Mouse (Mus musculus) frontal cortex, postnatal 14 days (tissue): ENCODE measurements around the gene Chd9.
A peak's percentile ranks its signal among the peaks of the same experiment; 100 is the strongest.

Experiments
- DNase-seq, 2 experiments: peaks; one replicate each; pipeline ENCODE4 v3.0.0; 2022; ENCODE audit warnings: low spot score in 2 of 2

The Chd9 gene

GRCm38 (mm10) chr8:90828181-90828986 lies at the start of gene Chd9:
Gene Chd9 (plus strand): TSS chr8:90828352.
- DNase-seq, result peak; percentile 89 to 98

DNA sequence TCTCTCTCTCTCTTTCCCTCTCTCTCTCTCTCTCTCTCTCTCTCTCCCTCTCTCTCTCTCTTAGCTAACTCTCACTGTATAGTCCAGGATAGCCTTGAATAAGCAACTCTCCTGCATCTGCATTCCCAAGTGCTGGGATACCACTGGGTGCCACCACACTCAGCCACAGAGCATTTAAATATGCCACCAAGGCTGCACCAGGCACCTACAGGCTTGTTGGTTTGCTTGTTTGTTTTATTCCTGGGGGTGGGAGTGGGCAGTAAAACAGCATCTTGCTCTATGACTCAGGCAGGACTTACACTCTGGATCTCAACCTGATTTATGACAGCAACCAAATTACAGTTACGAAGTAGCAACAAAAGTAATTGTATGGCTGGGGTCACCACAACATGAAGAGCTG lies 36.5 kb upstream of the Chd9 start:
- DNase-seq, result no peak

GRCm38 (mm10) chr8:90793710-90794109 lies 34.4 kb upstream of the Chd9 start:
- peak; percentile 67 to 83 for DNase-seq

DNA sequence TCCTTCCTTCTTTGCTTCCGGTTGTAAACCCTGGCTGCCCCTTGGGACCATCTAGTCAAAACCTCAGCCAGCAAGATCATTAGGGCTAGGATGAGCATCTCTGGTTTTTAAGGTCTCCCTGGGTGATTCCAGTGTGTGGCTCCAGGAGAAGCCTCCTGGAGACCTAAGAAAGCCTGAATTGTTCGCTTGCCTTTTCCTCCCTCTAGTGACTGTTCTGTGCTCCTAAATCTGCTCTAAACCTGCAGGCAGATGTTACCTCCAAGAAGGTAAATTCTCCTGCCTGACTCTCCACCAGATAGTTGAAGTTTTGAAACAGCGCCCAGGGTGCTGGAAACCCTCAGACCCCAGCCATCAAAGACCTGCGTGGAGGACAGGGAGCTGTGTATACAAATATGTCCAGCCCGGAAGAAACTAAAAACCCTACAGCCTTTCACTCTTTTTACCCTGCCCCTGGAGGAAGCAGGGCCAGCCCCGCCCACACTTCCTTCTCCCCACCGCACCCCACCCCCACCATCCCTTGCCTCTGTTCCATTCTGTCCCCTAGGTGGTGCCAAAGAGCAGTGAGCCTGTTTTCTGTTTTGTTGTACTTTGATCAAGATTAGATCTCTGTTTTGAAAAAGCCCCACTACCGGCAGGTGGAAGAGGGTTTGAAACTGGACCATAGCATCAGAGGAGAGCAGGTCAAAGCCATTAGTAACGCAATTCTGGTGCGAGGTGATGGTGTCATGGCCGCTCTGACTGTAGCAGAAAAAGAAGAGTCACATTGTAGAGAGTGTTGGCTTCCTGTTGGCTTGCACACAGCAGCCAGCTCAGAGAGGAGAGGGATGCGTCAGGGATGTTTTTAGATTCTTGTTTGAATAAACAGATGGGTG lies 32.9 kb upstream of the Chd9 start:
- peak in 1 of 2 experiments; percentile 38 for DNase-seq

- DNase-seq, result no peak
These were observed 28.7 kb upstream of the Chd9 start for GRCm38 (mm10) chr8:90799473-90799872.

GRCm38 (mm10) chr8:90813602-90814320 lies 14.4 kb upstream of the Chd9 start:
- DNase-seq, result no peak

DNA sequence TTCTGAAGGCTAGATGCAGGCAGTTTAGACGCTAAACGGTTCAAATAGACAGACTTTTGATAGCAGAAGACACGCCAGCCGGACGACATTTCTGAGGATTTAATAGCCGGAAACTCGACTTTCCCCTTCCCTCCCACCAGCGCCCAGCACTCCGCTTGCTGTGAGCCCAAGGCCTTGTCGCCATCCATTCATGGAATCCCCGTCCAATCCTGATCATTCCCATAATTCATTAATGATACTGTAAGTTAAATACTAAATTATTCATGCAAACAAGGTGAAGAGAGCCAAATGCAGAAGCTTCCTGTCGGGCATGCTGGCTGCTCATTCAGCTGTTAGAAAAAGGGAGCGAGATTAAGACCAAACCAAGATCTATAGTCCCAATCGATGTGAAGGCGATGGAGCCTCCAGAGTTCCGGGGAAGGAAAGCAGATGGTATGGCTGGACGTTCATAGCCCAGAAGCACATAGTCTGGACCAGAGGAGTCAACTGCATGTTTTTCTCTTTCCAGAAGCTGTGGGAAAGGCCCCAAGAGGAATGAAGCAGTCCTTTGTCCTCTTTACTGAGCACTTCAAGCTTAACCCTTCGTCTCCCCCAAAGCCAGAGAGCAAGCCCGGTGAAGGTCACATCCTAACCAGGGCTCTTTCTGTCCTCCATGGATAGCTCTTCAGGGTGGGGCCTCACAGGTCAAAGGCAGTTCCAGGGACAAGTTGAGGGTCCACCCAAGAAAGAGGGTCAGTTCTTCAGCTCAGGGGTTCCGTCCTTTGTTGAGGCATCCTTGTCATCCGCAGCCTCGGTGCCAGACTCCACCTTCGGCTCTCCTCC lies 11.9 kb upstream of the Chd9 start:
- no peak for DNase-seq

- DNase-seq, result no peak
These were observed 10.9 kb upstream of the Chd9 start, which contains the start of gene Gm19935 for GRCm38 (mm10) chr8:90817293-90817692. Gene Gm19935 (minus strand): TSS chr8:90817393.

DNA sequence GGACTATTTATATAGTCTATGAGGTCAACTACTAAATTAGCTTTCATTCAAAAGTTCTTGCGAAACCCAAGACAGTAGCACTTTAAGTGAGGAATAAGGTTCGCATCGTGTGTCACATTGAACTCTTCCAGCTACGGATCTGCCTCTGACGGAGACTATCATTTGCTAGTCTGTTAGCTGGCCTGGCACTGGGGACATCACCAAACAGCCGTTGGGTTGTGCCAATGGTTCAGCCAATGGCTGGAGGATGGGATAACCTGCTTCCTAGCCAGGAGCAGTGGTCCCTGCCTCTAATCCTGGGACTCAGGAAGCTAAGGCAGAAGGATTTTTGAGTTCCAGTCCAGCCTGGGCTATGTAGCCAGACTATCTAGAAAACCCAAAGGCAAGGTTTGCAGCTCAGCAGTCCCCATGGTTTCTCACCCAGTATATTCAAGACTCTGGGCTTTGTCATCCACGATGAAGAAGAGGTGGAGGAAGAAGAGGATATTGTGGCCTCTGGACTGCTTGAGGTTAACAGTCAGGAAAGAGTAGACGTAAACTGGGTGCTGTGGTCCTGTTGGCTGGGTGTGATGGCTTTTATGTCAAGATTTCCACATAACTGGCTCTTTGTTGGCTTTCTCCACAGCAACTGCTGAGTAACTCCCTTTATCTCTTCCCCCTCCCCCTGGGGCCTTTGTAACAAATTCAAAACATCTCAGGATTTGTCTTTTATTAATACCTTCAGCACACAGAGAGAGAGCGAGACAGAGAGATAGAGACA lies 8.4 kb upstream of the Chd9 start:
- DNase-seq, result no peak

DNA sequence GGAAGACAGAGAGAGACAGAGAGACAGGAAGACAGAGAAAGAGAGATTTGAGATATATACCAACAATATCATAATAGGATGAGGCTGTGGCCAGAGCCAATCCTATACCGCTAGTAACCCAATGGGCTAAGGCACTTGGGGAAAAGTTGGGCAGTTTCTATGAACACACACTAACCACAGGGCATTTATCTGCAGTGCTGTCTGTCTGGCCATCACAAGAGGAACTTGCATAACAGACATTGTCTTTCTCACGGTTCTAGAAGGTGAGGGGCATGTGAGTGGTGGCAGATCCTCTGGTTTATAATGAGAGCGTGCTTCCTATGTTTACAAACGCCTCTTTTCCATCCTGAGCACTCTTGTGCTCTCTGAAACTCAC lies 7.8 kb upstream of the Chd9 start:
- DNase-seq, result no peak

DNA sequence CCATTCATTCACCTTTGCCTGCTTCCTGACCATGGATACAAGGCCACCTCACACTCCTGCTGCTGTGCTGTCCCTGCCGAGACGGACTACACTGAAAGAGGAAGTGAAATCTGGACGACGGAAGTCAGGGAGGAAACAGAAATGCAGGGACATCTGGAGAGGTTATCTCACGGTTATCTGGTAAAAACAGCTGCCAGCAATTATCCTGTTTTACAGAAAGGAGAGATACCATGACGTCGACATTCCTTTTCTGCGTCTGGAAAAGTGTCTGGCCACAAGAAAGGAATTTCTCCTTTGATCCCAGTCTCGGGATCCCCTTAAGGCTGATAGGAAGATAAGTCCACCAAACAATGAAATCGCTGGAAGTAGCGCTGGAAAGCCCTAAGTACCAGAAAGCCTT lies 5.7 kb upstream of the Chd9 start:
- no peak for DNase-seq

DNA sequence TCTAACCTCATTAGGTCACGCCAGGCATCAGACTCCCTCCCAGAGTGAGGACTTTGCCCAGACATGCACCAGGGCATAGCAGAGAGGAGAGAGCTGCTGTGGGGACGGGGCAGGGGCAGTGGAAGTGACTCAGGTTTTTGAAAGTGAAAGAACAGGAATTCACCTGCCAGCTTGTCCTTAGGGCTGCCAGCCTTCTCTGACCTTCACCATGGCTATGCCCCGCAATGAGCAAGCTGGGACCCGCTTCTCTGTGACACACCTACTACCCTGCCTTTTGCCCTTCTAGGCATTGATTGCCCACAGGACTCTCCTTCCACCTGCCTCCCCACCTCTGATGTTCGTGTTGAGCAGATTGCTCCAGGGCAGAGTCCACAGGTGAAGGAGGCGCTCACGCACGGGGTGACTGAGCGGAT lies 2.7 kb upstream of the Chd9 start:
- DNase-seq, result no peak

DNA sequence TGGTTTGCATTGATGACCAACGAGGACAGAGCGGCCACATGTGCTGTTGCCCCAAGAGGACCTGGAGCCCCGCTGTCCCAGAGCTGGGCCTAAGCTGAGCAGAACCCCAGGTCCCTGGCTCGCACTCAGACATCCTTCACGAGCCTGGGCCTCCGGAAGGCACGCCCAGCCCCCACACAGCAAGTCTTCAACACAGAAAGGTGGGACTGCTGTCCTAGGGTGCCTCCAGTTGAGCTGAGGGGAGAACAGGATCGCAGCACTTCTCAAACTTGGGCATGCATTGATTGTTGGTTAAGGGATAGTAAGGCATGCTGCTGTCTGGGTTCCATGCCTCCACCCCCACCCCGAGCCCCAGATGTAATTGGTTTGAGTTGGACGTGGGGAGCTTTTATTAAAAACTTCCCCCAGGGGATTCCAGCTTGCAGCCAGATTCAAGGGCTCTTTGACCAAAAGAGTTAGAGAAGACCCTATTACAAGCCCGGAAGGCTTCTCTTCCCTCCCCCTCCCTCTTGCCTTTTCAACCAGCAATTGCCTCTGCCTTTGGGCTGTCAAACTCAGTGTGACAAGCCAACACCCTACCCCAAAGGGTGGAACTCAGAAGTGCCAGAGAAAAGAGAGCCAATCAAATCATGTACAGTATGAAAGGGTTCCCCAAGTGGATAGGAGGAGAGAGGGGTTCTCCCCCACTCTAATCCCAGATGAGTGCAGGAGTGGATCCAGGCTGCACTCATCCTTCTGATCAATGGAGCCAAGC lies 1.0 kb downstream of the Chd9 start:
- DNase-seq, result no peak

DNA sequence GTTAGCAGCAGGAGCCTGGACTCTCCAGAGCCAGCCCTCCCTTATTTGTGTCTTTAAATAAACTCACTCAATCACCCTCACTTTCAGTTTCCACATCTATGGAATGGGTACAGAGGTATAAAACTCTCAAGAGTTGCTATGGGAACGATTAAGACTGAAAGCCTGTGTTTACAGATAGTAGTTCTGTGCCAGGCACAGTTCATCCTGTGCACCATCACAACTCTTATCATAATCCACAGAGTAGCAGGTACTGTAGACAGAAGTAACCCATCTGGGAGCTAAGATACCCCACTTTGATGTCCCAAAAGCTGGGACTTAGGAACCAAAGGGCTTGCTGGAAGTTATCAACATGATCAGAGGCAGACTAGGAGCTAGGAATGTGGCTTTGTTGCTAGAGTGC lies 1.7 kb downstream of the Chd9 start:
- DNase-seq, result no peak

- no peak for DNase-seq
These were observed 2.8 kb downstream of the Chd9 start for GRCm38 (mm10) chr8:90830980-90831379.

DNA sequence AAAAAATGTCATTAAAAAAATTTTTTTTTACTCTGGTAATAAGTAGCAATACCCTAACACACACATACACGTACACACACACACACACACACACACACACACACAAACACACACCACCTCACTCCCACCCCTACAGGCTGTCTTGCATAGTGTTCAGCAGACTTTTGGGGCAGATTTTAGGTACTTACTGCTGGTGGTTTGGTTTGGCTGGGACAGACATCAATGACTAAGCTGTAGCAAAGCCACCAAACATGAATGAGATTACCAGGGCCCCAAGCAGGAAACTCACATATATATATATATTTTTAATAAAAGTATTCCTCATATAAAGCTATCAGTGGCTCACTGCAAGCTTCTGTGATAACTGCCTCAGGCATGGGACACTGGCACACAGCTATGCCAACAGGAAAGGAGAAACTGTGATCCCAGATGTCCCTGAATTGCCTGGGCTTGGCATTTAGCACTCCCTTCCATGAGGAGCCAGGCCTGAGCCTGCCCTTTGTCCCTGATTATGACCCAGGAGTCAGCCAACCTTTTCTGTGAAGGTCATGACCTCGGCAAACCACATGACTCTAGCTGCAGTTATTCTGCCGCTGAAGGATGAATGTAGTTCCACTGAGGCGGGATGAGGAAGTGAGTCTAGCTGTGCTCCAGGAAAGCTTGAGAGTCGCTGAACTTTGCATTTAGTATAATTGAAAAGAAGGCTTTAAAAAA lies 4.6 kb downstream of the Chd9 start:
- no peak for DNase-seq

- DNase-seq, result no peak
These were observed 5.6 kb downstream of the Chd9 start for GRCm38 (mm10) chr8:90833628-90834320.

- DNase-seq, result no peak
These were observed 6.1 kb downstream of the Chd9 start for GRCm38 (mm10) chr8:90834321-90834672.

- no peak for DNase-seq
These were observed 9.3 kb downstream of the Chd9 start for GRCm38 (mm10) chr8:90837440-90837839.
